Mouse (Mus musculus) layer of hippocampus, adult 18-20 months (tissue): ENCODE measurements around the gene Spcs2. TPM values are rescaled to one million over a fixed set of nuclear protein-coding genes. Genes with fewer than 3 reads are reported as not detected.
A peak's percentile ranks its signal among the peaks of the same experiment; 100 is the strongest.
"Not testable (repeated sequence)": the region's sequence is repeated elsewhere in the genome, so short reads cannot be mapped to it uniquely, and the experiment has no call there.

Experiments used
- DNase-seq, 2 experiments: peaks; one replicate each; pipeline ENCODE4 v3.0.0; 2022; ENCODE audit warnings: low spot score in 2 of 2
- total RNA-seq, 2 experiments: library from RNA; stranded (reverse); gene quantifications; 2 replicates each; pipeline ENCODE4 v1.2.3; 2021

Gene Spcs2
- total RNA-seq, 2 experiments from 2014 or later = 97.3 to 99.4 TPM

GRCm38 (mm10) chr7:99824649-99825483 is 38.4 kb downstream of the Spcs2 start:
- DNase-seq = no peak

GRCm38 (mm10) chr7:99823045-99823663 is 40.1 kb downstream of the Spcs2 start:
- DNase-seq = no peak

DNA sequence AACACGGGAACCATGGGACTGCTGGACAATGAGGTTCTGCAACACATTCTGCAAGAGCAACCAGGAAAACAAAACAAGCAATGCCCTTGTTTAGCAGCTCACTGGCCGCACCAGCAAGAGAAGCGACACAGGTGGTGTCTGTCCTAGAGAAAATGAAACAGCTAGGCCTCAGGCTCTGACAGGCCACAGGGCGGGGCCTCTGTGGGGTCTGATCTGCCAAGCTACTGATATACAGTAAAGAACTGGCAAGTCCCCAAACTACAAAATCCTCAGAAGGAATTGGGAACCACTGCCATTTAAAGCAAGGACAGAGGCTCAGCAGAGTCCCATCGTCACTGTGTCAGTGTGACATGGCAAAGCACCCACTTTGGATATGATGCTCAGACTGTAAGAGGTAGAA is 40.8 kb downstream of the Spcs2 start:
- no peak for DNase-seq

DNA sequence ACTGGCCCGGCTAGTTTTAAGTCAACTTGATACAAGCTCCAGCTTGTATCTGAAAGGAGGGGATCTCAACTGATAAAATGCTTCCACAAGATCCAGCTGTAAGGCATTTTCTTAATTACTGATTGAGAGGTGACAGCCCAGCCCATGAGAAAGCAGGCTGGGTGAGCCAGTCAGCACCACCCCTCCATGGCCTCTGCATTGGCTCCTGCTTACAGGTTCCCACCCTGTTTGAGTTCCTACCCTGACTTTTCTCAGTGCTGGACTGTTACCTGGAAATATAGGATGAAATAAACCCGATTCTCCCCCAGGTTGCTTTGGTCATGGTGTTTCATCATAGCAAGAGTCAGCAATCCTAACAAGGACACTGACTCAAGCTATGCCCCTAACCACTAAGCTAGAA is 41.3 kb downstream of the Spcs2 start:
- no peak for DNase-seq

DNA sequence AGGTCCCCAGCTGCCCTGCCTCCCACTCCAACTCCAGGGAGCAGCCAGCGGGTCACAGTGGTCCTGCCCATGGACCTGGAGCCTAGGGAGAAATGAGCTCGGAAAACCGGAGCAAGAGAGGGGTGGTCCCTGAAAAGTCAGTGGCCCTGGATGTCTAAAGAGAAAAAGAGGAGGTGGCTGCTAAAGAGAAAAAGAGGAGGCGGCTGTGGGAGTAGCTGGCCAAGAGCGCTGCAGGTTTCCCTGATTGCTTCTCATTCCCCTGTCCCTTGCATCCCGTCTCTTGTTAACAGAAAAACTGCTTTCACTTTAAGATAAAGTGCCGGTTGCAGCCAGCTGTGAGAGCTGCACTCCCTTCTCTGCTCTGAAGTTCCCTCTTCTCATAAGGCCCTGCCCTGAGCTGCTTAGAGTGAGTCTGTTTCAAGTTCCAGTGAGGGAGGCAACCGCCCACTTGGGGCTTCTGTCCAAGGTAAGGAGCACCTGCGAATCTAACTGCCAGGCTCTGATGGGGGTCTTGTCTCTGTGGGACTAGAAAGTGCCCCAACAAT is 45.0 kb downstream of the Spcs2 start:
- not testable (repeated sequence) for DNase-seq

GRCm38 (mm10) chr7:99813394-99813793 is 49.9 kb downstream of the Spcs2 start:
- no peak for DNase-seq

GRCm38 (mm10) chr7:99811661-99812060 is 51.6 kb downstream of the Spcs2 start:
- no peak for DNase-seq

DNA sequence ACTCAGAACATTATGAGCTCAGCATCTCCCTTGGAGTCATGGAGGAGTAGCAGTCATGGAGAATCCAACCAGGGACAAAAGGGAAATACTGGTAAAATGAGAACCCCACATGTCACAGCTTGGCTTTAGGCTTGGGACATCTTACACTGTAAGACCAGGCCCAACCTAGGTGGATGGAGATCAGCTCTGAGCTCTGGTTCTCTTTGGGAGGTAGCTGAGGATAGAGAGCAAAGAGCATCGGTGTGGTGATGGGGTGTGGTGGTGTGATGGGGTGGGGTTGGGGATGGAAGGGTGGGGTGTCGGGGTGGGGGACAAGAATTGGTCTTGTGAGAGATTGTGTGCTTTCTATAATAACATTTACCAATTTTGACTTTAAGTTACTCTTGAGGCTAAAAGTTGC is 52.4 kb downstream of the Spcs2 start:
- no peak for DNase-seq

GRCm38 (mm10) chr7:99807043-99807442 is 56.2 kb downstream of the Spcs2 start:
- DNase-seq = not testable (repeated sequence)

GRCm38 (mm10) chr7:99805340-99805739 is 57.9 kb downstream of the Spcs2 start:
- no peak for DNase-seq

DNA sequence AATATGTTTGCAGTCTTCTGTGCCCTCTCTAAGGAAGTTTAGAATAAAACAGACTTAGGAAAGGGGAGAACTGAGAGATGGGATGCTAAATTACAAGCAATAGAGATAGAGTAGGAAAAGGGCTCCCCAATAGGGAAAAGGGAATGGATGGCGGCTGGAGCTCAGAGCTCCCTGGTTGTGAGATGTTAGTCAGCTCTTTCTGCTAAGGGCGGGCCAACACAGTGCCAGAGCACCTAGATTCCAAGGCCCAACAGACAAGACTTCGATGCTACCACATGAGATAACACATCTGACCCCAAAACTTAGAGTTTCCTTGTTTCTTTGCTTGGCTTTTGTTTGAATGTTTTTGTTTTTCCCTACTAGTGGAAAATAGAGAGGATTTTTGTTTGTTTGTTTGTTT is 59.2 kb downstream of the Spcs2 start:
- DNase-seq = not testable (repeated sequence)

DNA sequence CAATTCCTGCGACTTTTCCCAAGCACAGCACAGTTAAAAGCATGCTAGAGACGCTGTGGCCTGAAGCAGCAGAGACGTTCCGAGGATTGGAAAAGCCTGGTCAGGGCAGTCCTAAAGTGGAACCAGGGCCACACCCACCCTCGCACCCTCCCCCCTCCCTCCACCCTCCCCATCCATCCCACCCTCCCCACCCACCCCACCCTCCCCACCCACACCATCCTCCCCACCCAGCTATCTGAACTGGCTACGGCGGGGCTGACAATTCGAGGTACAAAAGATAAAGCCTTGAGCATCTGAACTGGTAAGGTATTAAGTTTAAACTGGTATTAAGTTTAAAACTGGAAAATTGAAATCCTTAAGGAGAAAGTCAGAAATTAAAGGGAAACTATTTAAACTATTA is 59.7 kb downstream of the Spcs2 start:
- DNase-seq = no peak

- DNase-seq = no peak
Measured at GRCm38 (mm10) chr7:99799118-99799517, 64.1 kb downstream of the Spcs2 start.

DNA sequence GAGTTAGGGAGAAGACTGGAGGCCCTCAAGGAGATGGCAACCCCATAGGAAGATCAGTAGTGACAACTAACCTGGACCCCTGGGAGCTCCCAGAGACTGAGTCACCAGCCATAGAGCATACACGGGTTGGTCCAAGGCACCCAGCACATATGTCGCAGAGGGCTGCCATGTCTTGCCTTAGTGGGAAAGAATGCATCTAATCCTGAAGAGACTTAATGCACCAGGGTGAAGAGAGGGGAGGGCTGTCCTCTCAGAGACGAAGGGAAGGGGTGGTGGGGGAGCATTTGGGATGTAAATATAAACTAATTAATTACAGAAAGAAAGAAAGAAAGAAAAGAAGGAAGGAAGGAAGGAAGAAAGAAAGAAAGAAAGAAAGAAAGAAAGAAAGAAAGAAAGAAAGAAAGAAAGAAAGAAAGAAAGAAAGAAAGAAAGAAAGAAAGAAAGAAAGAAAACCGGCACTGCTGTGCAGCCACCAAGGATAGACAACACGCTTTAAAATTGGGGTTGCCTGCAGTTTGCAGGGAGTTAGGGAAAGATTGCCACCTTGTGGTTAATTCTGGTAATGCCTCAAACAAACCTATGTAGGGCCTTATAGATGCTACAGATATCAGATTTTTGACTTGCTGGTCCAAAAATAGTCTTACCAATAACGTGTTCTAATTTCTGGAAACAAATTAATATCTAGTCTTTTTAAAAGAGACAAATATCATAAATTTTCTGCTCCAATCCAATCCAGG is 65.2 kb downstream of the Spcs2 start:
- peak; percentile 54 to 90 for DNase-seq

- DNase-seq = no peak
Measured at GRCm38 (mm10) chr7:99797261-99797660, 66.0 kb downstream of the Spcs2 start.

DNA sequence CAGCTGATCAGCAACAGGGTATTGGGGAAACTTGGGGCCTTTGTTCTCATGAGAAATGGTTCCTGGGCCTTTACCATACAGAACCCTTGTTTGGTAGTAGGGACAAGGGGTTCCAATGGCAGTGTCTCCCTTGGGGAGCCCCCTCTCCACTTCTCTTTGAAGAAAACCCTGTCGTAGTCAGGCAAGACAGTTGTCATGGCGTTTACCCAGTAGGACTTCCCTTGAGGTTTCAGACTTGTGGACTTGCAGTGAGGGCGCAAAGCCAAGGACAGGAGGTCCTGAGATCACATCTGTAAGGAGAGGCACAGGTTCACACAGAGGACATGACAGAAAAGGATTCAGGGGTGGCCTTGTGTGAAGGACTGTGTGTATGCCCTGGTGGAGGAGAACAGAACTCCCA is 66.8 kb downstream of the Spcs2 start:
- DNase-seq = no peak

- DNase-seq = no peak
Measured at GRCm38 (mm10) chr7:99795192-99795981, 67.9 kb downstream of the Spcs2 start.

DNA sequence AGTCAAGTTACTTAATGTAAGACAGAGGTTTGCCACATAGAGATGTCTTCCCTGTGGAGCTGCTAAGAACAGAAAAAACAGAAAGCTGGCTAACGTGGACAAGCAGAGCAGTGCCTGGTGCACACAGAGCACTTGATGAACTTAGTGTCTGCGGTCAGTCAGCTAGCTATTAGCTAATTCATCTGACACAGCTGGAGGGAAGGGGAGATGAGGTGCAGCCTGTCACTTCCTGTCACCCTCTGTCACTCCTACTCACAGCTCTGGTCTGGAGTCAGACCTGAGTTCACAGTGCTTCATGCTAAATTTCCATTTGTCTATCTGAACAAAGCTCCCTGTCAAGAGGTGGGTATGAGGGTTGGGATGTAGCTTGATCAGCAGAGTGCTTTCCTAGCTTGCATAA is 69.2 kb downstream of the Spcs2 start:
- no peak for DNase-seq

GRCm38 (mm10) chr7:99790816-99791215 is 72.4 kb downstream of the Spcs2 start:
- DNase-seq = no peak

GRCm38 (mm10) chr7:99788563-99788962 is 74.7 kb downstream of the Spcs2 start:
- no peak for DNase-seq

- no peak for DNase-seq
Measured at GRCm38 (mm10) chr7:99787935-99788334, 75.3 kb downstream of the Spcs2 start.
